Mouse (Mus musculus) small intestine, adult 2 months (tissue): ENCODE results near the gene Pard6b.

Source experiments
- CTCF ChIP-seq: fragments of 200-500 bp; IDR thresholded peaks from 2 replicates; pipeline ENCODE4 v1.5.1; 2012; ENCODE audit warnings: low read depth, mild to moderate bottlenecking, control low read depth, inconsistent platforms, low read length, moderate library complexity, mixed read lengths; ENCODE audit not compliant: insufficient replicate concordance, insufficient read length; ENCODE audit errors: extremely low read depth
- POLR2A ChIP-seq: fragments of 200-500 bp; IDR thresholded peaks from 2 replicates; pipeline ENCODE4 v1.6.1; 2012; ENCODE audit warnings: low read depth, mild to moderate bottlenecking, control low read depth, inconsistent platforms, low read length, moderate library complexity

DNA sequence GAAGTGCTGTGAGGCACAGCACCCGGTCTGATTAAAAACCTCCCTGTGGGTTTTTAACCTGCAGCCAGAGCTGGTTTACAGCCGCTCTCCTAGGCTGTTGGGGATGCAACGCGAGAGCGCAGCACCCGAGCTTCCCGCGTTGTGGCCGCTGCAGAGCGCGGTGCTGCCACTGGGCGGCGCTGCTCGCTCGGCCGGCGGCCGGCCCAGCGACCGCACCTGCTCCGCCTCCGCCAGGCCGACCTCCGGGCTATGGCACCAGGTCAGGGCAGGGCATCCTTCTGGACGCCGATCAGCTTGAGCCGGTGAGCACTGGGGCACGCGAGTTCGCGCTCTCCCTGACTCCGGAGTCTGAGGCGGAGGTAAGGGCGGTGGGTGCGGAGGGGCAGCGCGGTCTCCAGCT is 36.3 kb downstream of the Pard6b start:
- no peak for TF ChIP-seq POLR2A
- TF ChIP-seq CTCF, result peak; percentile 95
